Mouse (Mus musculus): ENCODE data around the gene Arid1b.
A peak's percentile ranks its signal among the peaks of the same experiment; 100 is the strongest.

The Arid1b gene

DNA sequence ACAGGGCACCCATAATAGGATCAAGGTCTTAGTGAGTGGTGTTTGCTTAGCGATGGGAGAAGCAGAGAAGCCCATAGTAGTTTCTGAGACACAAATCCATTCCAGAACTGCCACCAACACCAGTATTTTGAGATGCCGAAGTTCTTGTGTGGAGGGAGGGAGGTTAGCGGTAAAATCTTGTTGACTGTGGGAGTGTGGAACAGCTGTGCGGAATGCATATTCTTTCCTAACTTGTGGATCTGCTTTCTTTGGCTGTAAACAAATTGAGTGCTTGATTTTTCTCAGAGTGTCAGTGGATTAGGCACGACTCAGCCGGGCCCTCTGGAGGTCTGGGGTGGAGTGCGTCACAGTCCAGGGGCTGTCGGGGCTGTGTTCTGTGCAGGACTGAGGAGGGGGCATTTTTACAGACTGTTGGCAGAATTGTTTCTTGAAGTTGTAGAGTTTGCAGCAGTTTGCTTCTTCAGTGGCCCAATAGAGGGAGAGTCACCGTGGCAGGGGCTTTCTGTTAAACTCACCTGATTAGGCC, 27.9 kb downstream of the Arid1b start:
- no peak for DNase-seq

DNA sequence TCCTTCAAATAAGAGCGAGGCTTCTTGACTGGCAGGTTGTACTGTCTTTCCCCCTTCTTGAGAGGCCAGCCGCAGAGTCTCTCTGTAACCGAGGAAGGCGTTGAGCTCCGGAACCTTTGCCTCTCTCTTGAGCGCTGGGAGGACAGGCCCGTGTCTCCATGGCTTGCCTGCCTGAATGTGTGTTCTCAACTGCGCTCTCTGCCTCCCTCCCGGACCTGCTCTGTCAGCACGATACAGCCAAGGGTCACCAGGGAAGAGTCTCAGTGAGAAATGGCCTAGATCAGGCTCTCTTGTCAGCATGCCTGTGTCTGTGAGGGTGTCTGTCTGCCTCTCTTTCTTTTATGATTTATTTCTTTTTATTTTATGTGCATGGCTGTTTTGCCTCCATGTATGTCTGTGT, 29.6 kb downstream of the Arid1b start:
- no peak for DNase-seq

DNA sequence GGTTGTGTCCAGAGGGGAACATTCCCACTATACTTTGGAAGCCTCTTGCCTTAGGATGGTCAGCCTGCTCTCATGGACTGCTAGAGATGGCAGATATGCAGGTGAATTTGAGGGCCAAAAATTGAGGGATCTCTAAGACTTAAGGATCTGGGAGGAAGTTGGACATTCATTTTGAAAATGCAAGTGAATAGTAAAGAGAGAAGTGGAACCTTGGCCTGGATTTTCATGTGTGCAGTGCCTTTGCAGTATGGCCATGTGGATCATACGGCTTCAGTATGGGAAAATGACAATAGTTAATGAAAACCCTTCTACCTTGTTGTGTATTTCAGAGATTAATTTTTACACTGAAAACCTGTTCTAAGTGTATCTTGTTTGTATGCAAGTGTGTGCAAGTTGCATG, 31.3 kb downstream of the Arid1b start:
- DNase-seq, result no peak

DNA sequence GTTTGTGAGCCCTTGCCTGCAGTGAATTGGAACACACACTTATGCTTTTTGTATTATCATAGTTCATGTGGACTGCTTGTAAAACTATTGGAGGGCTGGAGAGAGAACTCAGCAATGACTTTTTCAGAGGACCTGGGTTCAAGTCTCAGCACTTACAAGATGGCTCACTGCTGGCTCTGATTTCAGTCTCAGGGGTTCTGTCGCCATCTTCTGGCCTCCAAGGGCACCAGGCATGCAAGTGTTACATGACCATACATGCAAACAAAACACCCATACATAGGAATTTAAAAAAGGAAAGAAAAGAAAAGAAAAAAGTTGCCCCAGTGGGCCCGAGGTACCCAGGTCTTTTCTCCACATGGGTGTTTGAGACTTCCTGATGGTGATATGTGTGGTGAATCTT, 32.4 kb downstream of the Arid1b start:
- DNase-seq, result no peak

DNA sequence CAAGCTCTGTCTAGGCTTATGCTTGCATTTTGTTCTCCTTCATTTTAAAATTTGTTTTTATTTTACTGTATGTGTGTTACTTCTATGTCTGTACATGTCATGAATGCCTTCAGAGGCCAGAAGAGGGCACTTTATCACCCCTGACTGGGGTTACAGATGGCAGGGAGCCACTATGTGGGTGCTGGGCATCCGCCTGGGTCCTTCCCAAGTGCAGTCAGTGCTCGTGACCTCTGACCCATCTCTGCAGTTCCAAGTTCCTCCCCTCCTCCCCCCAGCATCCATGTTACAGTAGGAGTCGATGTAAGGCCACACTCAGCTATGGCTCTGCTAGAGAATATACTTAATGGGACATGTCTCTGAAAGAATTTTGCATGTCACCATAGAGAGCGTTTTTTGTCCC, 35.0 kb downstream of the Arid1b start:
- no peak for DNase-seq

DNA sequence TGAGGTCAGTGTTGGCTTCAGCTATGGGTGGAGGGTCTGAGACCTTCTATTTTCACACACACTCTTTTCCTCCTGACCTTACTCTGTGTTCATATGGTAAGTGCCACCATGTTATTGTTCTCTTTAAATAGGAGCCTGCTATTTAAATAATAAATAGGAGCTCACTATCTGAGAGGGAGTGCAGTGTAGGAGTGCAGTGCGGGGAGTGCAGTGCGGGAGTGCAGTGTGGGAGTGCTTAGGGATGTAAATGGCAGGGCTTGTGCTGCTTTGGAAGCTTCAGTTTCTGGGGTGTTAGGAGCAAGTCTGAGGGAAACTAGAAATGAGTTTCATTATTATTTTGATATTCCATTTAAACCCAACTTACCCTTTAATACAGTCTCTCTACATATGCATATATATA, 36.2 kb downstream of the Arid1b start:
- no peak for DNase-seq

DNA sequence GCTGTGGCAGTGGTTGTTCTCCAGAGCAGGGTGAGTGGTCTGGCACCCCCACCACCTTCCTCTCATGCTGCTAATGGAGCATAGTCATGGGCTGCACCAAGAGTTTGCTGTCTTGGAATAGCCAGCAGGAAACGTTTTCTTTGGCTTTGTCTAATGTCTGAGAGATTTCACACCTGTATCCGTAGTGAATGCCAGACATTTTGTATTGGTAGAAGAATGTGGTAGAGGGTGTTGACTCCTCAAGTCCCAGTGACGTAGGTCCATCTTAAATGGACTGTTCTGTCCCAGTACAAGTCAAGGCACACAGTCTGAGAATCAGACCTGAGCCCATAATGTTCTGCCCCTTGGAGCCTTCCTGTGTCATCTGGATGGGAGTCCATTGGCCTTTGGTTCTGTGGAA, 39.2 kb downstream of the Arid1b start:
- DNase-seq, result no peak

DNA sequence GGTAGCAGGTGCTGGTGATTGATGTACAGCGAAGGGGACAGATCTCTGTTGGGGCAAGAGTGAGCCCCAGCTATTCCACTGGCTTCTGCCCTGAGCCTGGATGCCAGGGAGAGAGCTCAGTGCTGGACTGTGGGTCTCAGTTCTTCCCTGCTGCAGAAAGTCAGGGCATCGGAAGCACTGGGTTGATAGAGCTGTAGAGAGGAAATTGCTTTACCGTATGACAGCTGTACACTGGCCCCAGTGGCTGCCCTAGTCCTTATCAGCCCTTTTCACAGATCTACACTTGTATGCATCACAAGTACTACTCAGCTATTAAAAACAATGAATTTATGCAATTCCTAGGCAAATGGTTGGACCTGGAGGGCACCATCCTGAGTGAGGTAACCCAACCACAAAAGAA, 40.1 kb downstream of the Arid1b start:
- no peak for DNase-seq

DNA sequence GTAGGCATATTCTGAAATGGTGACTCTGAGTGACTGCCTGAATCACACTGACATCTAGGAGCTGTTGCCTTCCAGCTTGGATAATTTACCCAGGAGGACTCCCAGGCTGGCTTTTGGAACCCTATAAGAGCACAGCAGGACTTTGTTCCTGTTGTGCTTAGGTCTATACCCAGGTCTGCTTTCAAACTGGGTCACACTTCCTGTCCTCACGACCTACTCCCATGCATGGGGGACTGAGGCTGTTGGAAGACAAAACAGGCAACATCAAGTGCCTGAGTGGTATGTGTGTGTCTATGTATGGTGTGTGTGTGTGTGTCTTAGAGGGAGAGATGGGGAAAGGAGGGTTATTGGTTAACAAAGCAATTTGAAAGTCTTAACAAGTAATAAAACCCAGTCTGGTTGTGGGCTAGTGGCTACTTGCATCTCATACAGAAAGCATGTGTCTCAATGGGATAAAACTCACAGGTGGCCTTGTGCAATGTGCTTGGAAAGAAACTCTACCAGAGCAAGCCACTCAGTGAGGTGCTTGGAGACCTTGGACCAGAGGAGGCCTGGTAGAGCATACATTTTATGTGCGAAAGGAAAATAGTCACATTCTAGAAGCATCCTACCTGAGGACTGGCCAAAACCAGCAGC, 42.2 kb downstream of the Arid1b start:
- DNase-seq, result no peak

DNA sequence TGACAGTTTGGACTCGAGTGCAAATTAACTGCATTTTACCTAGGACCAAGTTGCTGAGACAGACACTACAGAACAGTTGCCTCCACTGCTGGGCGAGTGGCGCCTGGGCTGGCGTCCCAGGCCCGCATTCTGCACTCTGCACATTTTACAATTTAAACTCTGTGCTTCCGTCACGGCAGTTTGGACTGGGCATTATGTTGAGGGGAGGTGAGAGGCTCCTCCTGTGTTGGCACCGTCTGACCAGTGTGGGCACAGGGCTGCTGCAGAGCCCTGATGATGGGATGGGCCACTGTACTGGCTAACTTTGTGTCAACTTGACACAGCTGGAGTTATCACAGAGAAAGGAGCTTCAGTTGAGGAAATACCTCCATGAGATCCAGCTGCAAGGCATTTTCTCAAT, 43.1 kb downstream of the Arid1b start:
- no peak for DNase-seq

DNA sequence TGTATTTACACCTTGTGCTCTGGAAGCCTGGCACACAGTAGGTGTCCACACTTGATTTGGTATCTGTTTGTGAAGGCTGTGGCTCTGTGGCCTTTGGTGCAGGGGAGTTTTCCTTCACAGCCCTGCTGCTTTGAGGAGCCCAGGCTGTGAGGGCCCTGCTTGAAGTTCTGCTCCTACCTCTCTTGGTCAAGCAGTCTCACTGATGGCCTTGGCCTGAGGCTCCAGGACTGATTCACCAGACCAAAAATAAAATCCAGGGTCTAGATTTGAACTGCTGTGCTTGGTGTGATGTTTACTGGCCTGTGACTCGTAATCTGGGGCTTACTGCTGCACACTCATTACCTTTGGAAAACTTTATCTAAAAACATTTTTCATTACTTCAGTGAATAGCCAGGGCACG, 45.7 kb downstream of the Arid1b start:
- no peak for DNase-seq

DNA sequence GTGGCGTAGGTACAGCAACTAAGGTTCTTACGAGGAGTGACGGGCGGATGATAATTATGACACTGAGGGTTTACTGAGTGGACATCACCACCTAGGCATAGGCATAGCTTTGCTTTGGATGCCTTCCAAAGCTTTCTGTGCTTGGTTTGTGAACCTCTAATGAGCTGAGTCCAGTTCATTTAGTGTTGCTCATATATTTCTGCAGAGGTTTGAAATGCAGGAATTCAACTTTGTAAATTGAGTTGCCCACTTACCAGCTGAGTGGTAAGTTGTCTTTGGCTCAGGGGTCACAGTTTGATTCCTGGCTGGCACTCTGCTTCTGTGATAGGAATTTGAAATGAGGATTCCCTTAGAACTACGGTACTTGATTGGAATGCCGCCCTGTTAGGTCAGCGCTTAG, 49.7 kb downstream of the Arid1b start:
- no peak for DNase-seq

DNA sequence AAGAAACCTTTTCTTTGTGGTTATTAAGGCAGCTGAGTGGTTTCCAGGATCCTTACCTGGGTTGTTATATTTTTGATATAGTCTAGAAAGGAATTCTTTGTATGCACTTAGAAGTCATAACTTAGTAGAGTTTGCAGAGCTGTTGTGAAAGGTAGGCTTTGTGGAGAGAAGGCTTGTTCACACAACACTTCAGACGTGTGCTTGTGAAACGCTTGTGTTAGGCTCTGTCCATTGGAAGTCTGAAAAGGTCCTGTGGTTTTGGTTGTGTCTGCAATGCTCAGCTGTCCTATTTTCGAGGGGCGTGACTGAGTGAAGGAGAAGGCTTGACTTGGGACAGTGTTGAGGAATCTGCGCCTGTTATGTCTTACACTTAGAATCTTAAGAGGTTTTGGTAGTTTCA, 51.5 kb downstream of the Arid1b start:
- no peak for DNase-seq

DNA sequence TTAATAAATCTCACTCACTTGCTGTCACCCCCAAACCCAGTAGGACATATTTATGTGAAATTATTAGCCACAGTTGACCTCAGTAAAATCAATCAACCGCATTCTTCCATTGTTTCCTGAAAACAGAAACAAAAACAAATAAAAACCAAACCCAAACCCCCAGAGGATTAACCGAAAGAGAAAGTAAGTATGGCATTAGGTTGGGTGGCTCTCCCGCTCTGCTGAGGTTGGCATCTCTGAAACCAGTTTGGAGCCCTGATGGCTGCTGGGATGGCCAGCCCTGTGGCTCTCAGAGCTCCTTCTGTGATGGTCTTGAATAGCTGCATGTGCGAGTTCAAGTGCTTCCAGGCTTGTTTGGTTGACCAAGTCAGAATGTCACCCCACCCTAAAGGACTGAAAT, 53.2 kb downstream of the Arid1b start:
- no peak for DNase-seq

DNA sequence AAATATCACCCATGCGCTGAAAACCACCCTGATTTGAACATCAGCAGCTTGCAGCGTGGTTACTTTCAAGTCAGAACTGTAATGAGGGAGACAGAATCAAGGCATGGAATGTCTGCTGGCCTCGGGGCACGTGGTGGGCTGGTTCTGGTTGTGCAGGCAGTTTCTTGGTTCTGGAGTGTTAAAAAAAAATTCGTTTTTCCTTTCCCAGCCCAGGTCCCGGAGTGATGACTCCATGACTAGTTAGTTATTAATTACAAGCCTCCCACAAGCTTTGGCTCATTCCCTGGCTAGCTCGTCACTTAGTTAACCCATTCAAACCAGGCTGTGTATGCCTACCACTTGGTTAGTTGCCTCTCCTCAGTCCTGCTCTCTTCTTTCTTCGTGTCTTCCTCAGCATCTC, 56.1 kb downstream of the Arid1b start:
- DNase-seq, result no peak

DNA sequence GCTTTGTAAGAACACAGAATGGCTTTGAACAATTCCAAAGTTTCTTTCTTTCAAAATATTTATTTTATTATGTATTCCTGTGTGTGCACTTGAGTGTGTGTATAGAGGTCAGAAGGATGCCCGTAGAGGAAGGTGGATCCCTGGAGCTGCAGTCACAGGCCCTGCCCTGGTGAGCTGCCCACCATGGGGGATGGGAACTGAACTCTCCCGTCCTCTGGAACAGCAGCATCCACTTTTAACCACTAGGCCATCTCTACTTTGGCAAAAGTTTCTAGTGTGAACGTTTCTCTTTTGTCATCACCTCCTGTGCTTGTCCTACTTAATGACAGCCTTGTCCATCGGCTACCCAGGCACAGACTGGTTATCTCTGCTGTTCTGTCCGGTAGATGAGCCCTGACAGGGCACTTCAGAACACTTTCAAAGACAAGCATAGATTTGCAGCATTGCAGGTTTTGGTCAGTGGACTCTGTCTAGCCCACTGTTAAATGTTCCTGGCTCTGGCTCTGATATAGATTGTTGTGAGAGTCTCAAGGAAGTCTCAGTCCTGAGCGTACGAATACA, 56.9 kb downstream of the Arid1b start:
- DNase-seq, result no peak

DNA sequence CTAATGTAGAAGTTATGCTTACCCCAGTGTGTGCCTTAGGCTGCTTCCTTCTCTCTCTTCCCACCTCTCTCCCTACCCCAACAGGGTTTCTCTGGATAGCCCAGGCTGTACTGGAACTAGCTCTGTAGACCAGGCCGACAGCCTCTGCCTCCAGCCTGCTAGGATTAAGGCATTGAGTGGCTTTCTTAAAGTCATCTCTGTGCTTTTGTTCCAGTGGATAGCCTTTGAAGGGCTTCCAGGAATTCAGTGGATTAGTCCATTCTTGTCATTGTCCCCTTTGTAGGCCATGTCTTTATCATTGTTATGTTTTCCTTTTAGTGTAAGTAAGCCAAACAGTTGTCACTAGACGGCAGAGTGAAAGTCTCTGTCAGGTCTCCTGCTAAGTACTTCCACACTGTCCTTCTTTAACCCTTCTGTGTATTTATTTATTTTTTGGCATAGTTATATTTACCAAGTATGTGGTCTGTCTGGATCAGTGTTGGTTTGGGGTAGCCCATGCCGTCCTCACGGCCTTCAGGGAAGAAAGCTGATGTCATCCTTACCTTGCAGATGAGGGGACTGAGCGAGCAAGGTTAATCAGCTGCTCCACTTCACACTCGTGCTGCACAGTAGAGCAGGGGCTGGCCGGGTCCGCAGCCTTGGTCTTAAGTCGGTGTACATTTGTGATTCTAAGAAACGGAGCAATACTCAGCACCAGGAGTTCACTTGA, 58.1 kb downstream of the Arid1b start:
- no peak for DNase-seq

DNA sequence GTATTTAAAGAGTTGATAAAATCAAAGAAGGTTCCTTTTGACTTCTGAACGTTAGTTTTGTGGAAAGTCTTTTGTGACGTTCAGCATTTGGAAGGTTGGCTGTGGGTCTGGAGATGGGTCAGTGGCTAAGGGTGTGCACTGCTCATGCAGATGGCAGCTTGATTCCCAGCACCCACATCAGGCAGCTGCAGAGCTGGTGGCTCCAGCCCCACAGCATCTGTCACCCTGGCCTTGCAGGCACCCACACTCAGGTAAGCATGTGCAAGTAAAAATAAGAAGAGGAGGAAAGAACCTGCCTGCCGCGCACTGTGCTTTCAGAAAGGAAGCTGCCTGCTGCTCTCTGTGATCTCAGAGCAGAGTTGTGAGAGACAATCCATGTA, 58.7 kb downstream of the Arid1b start:
- no peak for DNase-seq

DNA sequence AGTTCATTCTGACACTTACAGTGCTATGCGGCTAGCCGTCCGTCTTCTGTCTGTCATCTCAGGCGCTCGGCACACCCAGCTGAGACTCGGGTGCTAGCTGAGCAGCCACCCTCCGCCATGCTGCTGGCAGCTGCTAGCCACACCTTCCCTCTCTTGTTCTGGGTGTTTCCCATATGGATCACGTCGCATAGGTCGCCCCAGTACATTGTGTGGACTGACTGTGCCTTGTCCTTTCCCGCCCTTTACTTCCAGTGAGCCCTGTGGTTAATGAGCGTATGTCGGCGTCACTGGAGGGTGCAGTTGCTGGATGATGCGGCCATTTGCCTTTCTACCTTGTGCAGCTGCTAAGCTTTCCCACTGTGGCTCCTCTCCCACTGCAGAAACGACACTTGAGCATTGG, 59.1 kb downstream of the Arid1b start:
- DNase-seq, result no peak

DNA sequence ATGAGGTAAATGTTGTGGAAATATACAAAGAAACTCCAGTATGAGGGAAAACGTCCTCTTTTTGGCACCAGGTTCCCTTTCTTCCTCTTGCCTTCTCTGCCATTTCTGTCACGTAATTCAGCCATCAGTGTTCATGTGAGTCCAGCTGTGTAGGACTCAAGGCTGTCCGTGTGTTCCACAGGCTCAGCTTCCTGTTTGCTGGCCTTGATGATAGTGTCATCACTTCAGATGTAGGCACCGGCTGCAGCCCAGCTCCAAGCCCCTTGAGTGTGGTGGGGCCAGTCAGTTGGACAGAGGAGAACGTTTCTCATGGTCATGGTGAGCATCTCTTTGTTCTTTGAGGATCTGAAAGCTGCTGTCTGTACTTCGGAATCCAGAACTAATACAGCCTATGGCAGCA, 61.3 kb downstream of the Arid1b start:
- no peak for DNase-seq

DNA sequence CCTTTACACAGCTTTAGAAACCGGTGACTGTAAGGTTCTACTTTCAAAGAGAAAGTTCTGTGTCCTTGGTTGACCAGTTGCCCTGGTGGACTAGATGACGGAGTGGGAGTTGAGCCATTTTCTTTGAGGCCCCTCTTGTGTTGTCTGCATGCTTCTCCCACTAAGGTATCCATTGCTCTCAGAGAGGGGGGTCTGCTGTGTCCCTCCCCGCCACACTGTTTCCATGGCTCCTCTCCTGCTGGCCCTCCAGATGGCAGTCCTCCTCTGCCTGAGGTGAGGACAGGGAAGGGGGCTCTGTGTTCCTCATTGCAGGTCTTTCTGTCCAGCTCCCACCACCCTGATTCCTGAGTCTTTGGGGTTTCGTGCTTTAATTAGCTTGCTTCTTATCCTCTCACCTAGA, 62.5 kb downstream of the Arid1b start:
- no peak for DNase-seq

DNA sequence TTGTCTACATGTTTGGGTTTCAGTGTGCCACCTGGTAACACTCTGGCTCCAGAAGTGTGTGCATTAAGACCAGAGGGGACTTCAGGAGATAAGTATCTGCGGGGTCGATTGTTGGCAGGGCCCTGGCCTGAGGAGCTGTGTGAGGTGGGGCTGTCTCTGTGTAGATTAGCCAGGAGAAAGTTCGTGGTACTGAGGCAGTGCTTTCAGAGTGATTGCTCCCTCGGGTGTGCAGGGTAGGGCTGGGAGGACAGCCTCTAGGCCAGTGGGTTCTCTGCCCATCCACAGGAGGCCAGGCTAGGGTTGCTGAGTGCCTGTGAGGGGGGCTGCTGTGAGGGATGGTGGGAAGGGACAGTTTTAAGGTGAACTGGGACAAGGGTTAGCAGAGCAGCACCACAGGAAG, 63.2 kb downstream of the Arid1b start:
- DNase-seq, result no peak

DNA sequence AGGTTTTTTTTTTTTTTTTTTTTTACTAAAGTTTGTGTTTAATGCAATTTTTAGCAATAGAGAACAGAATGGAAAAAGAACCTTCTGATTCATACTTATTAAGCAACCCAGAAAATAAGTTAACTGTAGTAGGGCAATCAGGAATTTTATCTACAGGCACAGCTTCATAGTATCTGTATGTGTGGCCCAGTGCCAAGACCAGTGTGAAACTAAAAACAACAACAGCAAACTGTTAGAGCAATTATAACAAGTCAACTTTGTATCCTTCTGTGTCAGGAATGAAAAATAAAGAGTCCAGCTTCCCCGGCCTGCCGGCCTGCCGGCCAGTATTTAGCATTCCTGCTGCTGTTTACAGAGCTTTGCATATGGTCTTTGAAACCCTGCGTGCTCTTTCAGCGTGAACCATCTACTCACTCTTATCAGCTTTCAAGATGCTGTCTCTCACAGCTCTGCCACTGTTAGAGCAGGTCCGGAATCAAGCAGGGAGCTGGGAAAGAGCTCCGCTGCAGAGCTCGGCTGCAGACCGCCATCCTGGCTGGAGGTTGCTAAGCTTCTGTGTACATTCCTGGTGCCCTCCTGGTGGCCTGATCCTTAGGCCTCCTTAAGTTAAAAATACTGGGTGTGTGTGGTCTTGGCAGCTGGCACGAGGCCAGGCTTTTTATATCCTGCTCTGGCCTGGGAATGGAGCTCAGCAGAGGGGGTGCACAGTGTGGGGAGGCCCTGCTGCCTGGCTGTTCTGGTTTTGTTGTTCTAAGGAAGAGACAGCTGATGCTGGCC, 64.0 kb downstream of the Arid1b start:
- peak; percentile 54 for DNase-seq

DNA sequence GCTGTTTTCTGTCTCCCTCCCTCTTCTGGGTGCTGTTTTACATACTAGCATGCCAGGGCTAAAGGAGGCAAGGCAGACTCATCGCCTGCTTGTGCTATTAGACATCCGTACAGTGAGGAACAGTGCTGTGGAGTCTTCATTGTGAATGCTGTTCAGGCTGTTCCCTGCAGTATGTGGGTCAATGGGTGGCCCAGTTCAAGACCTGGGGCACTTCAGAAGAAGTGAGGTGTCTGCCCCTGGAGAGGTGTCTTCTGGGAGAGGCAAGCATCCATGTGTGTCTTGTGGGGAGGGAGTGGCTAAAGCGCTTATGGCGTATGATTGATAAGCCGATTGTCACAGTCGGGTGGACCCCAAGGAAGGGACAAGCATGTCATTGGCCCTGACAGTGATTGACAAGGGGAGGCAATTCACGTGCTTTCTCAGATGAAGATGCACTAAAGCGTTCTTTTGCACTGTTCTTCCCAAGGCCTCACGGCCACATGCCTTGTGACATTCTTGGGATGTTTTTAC, 65.0 kb downstream of the Arid1b start:
- DNase-seq, result peak; percentile 40
